Mouse (Mus musculus): ENCODE results near the gene Riok2.
"Not testable (repeated sequence)": the region's sequence is repeated elsewhere in the genome, so short reads cannot be mapped to it uniquely, and the experiment has no call there.

- TF ChIP-seq CTCF (IDR thresholded peaks at IDR 0.05; ENCODE audit: control insufficient read depth, insufficient read depth, insufficient replicate concordance, low read depth, low read length); POLR2A (IDR thresholded peaks at IDR 0.05; ENCODE audit: control insufficient read depth, low read depth, low read length): not testable (repeated sequence)
Measured at GRCm38 (mm10) chr17:17345374-17346183, 28.5 kb upstream of the Riok2 start.

Data from testis, adult 2 months (tissue).